Mouse (Mus musculus): ENCODE data around the gene Arcn1.

DNA sequence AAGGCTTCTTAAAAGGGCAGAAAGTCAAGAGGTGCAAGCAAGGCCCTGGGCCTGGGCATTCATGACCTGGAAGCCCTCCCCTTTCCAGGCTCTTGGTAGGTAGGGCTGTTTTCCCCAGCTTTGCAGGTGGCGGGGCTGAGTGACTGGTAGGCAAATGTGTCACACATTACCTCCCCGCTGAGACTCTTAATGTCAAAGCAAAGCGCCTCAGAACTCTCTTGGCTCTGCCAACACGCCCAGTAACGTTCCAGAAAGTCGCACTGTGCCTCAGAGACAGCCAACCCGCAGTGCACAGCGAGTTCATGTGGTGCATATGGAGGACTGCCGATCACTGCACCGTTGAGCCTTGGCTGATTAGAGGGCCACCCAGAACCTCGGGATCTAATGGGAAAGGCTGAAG lies 74.6 kb downstream of the Arcn1 start:
- TF ChIP-seq CTCF (conservative IDR thresholded peaks at IDR 0.05; ENCODE audit: low read length) (no peak), POU5F1 (IDR thresholded peaks at IDR 0.05; ENCODE audit: borderline replicate concordance, low read length) (no peak), NANOG (IDR thresholded peaks at IDR 0.05; ENCODE audit: borderline replicate concordance, low read length) (no peak)
